Mouse (Mus musculus) ES-E14 (cell line): Measurements from ENCODE around the gene Lgals2. TPM values are rescaled to one million over a fixed set of nuclear protein-coding genes. Genes with fewer than 3 reads are reported as not detected.

Experiments used
- DNase-seq: peaks from one replicate; pipeline ENCODE4 v3.0.0-alpha.2; 2013; ENCODE audit warnings: low read depth, low spot score
- H3K27ac ChIP-seq: 2 replicates; pipeline ENCODE4 v1.5.1; 2012; ENCODE audit warnings: low read depth, mild to moderate bottlenecking, low read length, moderate library complexity, mixed read lengths; ENCODE audit not compliant: poor library complexity, insufficient read depth, severe bottlenecking
- H3K36me3 ChIP-seq: 2 replicates; pipeline ENCODE4 v1.6.1; 2012; ENCODE audit warnings: mild to moderate bottlenecking, low read length, moderate library complexity, mixed read lengths; ENCODE audit not compliant: control insufficient read depth, poor library complexity, insufficient read depth, severe bottlenecking
- H3K4me1 ChIP-seq, 2 experiments: fragments of 150-350 bp in 1 of 2; sonication (generic) in 1 of 2; 2 replicates each; pipeline ENCODE4 v1.6.1; 2012; ENCODE audit warnings: low read length in 2 of 2, mild to moderate bottlenecking in 1 of 2, mixed read lengths in 1 of 2; ENCODE audit not compliant: control insufficient read depth in 2 of 2, insufficient read depth in 2 of 2, poor library complexity in 1 of 2
- H3K4me3 ChIP-seq, 2 experiments: fragments of 150-350 bp in 1 of 2; sonication (generic) in 1 of 2; 2 replicates each; pipeline ENCODE4 v1.5.1; 2012; ENCODE audit warnings: low read length in 2 of 2, low read depth in 1 of 2, mild to moderate bottlenecking in 1 of 2, mixed read lengths in 1 of 2; ENCODE audit not compliant: insufficient read depth in 1 of 2, poor library complexity in 1 of 2, severe bottlenecking in 1 of 2
- H3K9ac ChIP-seq: 2 replicates; pipeline ENCODE4 v1.6.1; 2012; ENCODE audit warnings: low read depth, mild to moderate bottlenecking, low read length, mixed read lengths; ENCODE audit not compliant: poor library complexity, insufficient read depth, severe bottlenecking
- H3K9me3 ChIP-seq: fragments of 150-350 bp; sonication (generic); 2 replicates; pipeline ENCODE4 v1.6.1; 2012; ENCODE audit warnings: low read depth, mild to moderate bottlenecking, low read length; ENCODE audit not compliant: control insufficient read depth, insufficient read depth
- CHD2 ChIP-seq: IDR thresholded peaks from 2 replicates; pipeline ENCODE4 v1.6.1; 2014; ENCODE audit warnings: mild to moderate bottlenecking, low read depth, low read length, inconsistent platforms
- HCFC1 ChIP-seq: IDR thresholded peaks from 2 replicates; pipeline ENCODE4 v1.6.1; 2012; ENCODE audit warnings: low read length, inconsistent platforms, borderline replicate concordance; ENCODE audit not compliant: insufficient read depth
- MAFK ChIP-seq: IDR thresholded peaks from 2 replicates; pipeline ENCODE4 v1.6.1; 2014; ENCODE audit warnings: mild to moderate bottlenecking, low read depth, low read length, inconsistent platforms; ENCODE audit not compliant: insufficient read depth
- ZC3H11A ChIP-seq: IDR thresholded peaks from 2 replicates; pipeline ENCODE4 v1.6.1; 2012; ENCODE audit warnings: low read depth, mild to moderate bottlenecking, inconsistent platforms, low read length, borderline replicate concordance
- ZNF384 ChIP-seq: IDR thresholded peaks from 2 replicates; pipeline ENCODE4 v1.6.1; 2012; ENCODE audit warnings: low read depth, low read length, inconsistent platforms
- in situ Hi-C, 2 experiments: fragments of 600-800 bp; cut with MboI; formaldehyde crosslinking; loops; one replicate each; pipeline ENCODE4 v1.15.1; 2025; ENCODE audit warnings: low sequenced_read_pairs in 2 of 2, inconsistent platforms in 1 of 2; ENCODE audit not compliant: unreplicated experiment in 2 of 2
- total RNA-seq: library from RNA; depleted of rRNA; stranded (reverse); fragments of 300-350 nt; gene quantifications from 2 replicates; pipeline ENCODE4 v1.2.3, GENCODE M21; 2012

Gene Lgals2
- total RNA-seq, 1 experiment: 4.2 TPM

DNA sequence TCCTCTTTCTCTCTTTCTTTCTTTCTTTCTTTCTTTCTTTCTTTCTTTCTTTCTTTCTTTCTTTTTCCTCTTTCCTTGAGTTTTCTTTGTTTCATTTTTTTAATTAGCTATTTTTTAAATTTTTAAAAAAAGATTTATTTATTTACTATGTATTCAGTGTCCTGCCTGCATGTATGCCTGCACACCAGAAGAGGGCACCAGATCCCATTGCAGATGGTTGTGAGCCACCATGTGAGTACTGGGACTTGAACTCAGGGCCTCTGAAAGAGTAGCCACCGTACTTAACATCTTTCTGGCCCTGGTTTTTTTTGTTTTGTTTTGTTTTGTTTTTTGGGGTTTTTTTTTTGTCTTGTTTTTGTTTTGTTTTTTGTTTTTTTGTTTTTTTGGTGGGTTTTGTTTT lies 25.7 kb downstream of the Lgals2 start:
- H3K27ac ChIP-seq: no peak overlapping the region
- in situ Hi-C loops: no loop called here
- DNase-seq: no peak
- H3K9me3 ChIP-seq: no peaks in the 10 kb centered on the region
- TF ChIP-seq MAFK (no peak), ZNF384 (no peak), HCFC1 (no peak), CHD2 (no peak), ZC3H11A (no peak)
- no peak overlapping the region for H3K9ac ChIP-seq
- no peak overlapping the region for H3K4me3 ChIP-seq
- no peaks in the 10 kb centered on the region for H3K36me3 ChIP-seq
- H3K4me1 ChIP-seq: peaks cover 0 to 18% of the 10 kb centered on the region in 2 experiments; a peak in 2 of 4 replicates

DNA sequence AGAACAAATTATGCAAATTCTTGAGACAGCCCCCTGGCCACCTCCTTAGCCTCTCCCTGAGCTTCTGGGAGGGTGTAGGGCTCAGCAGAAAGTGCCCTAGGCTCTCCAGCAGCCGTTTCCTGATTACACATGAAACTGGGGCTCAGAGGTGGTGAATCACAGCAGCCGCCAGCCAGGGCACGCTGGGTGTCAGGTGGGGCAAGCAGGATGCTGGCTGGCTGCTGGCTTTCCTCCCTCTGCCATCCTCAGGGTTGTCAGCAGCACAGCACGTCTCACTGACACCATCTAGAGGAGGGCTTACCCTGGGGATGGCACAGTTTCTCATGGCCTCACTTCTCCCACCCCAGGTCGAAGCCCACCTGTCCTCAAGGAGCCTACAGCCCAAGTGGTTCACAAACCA lies 27.0 kb downstream of the Lgals2 start:
- H3K36me3 ChIP-seq: no peaks in the 10 kb centered on the region
- no peaks in the 10 kb centered on the region for H3K9me3 ChIP-seq
- DNase-seq: no peak
- no peak overlapping the region for H3K9ac ChIP-seq
- in situ Hi-C loops: no loop called here
- H3K27ac ChIP-seq: no peak overlapping the region
- H3K4me3 ChIP-seq: no peak overlapping the region
- TF ChIP-seq CHD2: no peak
- TF ChIP-seq ZC3H11A: no peak
- no peak for TF ChIP-seq HCFC1
- no peak for TF ChIP-seq ZNF384
- TF ChIP-seq MAFK: no peak
- peaks cover 0 to 13% of the 10 kb centered on the region in 2 experiments; a peak in 1 of 4 replicates for H3K4me1 ChIP-seq

DNA sequence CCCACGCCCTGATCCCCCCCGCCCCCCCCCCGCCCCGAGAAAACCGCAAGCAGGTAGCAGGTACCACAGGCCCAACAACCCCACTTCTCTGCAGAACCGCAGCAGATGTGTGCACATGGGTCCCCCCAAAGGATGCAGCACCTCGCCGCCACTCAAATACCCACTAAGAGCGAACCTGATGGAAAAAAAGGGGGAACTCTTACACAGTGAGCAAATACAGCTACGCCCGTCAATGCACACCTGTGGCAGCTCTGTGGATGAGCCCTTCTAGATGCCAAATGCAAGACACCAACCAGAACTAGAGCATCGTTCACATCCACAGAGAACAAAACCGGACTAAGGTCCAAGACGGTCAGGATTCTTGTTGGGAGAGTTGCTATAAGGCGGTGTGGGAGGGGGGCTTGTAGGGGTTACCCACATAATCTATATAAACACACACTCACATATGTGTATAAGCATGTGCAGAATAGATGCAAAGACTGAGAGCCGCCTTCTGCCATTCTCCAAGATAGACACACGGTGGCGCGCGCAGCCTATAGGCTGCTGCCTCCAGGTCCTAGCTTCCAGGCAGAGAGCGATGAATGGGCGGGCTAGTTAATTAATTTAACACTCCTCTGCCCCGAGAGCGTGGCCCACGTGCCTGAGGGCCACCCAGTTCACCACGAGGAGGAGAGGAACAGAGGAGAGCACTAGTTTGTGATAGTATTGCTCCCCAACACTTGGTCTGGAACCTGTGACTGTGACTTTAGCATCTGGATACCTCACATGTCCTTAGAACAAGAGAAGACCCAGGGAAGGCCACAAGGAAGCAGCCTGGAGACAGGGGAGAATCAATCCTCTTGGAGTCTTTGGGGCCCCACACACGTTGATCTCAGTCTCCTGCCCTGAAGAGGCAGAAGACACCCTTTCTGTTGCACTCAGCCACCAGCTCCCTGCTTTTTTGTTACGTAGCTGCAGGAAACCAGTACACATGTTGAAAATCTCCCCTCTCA lies 28.8 kb downstream of the Lgals2 start:
- Histone ChIP-seq H3K27ac (no peak overlapping the region), H3K9me3 (no peaks in the 10 kb centered on the region), H3K4me3 (no peak overlapping the region), H3K4me1 (peaks cover 0 to 7% of the 10 kb centered on the region in 2 experiments; a peak in 1 of 4 replicates), H3K36me3 (no peaks in the 10 kb centered on the region), H3K9ac (no peak overlapping the region)
- TF ChIP-seq HCFC1: no peak
- TF ChIP-seq ZC3H11A: peak; percentile 82
- TF ChIP-seq ZNF384: no peak
- TF ChIP-seq CHD2: no peak
- 0 out of 2 replicates have a peak, but pooled peaks have one; percentile 12 for TF ChIP-seq MAFK
- in situ Hi-C loops: no loop called here
- peak; percentile 56 for DNase-seq

DNA sequence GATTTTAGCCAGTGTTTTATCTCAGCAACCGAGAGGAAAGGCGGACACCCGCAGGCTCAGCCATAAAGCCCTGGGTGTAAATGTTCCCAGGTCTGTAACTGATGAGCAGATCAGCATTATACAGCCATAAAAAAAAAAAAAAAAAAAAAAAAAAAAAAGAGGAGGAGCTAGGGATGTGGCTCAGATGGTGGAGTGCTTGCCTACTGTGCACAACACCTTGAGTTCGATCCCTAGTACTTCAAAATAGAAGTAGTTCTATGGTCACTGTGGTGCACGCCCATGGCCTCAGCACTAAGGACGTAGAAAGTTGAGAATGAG lies 39.3 kb downstream of the Lgals2 start:
- peaks cover 3 to 14% of the 10 kb centered on the region in 2 experiments; a peak in 1 of 4 replicates for H3K4me1 ChIP-seq
- TF ChIP-seq MAFK (no peak), CHD2 (no peak), ZC3H11A (no peak), ZNF384 (peak; percentile 61; the same call in 1 of the 2 replicates), HCFC1 (no peak)
- H3K36me3 ChIP-seq: no peaks in the 10 kb centered on the region
- no peak overlapping the region for H3K9ac ChIP-seq
- H3K27ac ChIP-seq: no peak overlapping the region
- H3K4me3 ChIP-seq: no peak overlapping the region
- no peaks in the 10 kb centered on the region for H3K9me3 ChIP-seq
- no peak for DNase-seq
- in situ Hi-C loops: no loop called here
